Mouse (Mus musculus): ENCODE results near the gene Cpvl. TPM values are rescaled to one million over a fixed set of nuclear protein-coding genes. Genes with fewer than 3 reads are reported as not detected.

Gene Cpvl
- total and polyA plus RNA-seq, 2 experiments from 2014 or later: 0.10 TPM; not detected in 1

DNA sequence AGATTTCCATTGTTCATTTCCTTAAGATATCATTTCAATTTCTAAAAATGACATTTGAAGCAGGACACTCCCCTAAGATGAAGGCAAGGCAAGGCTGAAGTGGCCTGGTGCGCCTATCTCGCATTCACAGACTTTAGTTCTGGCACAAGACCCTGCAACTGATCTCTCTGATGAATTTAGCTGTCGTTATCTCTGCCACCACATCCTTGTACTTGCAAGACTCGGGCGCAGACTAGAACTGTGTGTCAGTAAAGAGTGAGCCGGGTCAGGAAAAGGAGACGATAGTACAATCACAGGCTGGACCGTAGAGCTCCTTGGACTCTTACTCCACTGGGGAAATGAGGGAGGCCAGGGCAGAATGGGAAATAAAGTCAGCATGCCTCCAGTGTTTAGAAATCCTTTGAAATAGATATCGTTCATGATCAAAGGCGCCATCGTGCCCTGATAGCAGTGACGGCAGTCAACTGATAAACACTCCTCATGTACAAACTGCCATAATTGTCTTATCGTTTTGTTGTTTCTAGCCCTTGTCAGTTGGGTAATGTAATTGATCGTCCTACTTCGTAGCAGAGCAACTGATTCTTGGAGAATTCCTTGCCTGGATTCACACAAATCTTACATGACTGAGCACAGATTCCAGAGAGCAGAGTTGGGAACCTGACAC lies 2.5 kb upstream of the Cpvl start:
- H3K9me3 ChIP-seq (ENCODE audit: low read length): no peaks in the 10 kb centered on the region
- no peak overlapping the region for H3K4me2 ChIP-seq (ENCODE audit: low read depth, low read length, poor library complexity, severe bottlenecking)
- H3K4me1 ChIP-seq (ENCODE audit: insufficient read depth, low read length): no peaks in the 10 kb centered on the region
- no peak overlapping the region for H3K9ac ChIP-seq (replicated peaks; ENCODE audit: low read length, poor library complexity, severe bottlenecking)
- no peak for TF ChIP-seq CTCF (IDR thresholded peaks at IDR 0.05)
- no peak overlapping the region for H3K4me3 ChIP-seq (ENCODE audit: low read depth, low read length)
- no peaks in the 10 kb centered on the region for H3K36me3 ChIP-seq (ENCODE audit: insufficient read depth, low read length)
- 80% methylated on average over 15 of the region's 15 CpGs for WGBS
- ATAC-seq (ENCODE audit: low FRiP score) (no peak), DNase-seq (ENCODE audit: low spot score) (no peak)
- no peaks in the 10 kb centered on the region for H3K27me3 ChIP-seq (ENCODE audit: insufficient read depth, low read length)
- no peak overlapping the region for H3K27ac ChIP-seq (ENCODE audit: low read depth, low read length)

DNA sequence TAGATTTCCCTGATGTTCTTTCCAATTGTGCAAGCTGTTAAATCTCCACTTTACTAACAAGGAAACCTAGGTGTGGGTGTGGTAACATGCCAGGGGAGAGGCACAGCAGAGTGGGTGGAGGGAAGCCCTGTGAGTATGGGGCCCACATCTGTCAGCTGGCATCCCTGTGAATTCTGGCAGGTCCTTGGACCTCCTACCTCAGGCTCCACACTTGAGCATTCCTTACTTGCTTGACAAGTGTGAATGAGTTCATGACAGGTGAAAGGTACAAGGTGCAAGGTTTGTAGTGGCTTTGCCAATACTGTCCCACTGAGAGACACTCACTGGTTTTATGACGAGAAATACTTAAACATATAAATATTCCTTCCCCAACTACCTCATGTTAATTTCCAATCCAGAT lies 4.4 kb downstream of the Cpvl start:
- H3K4me3 ChIP-seq (ENCODE audit: low read depth, low read length): no peak overlapping the region
- H3K27me3 ChIP-seq (ENCODE audit: insufficient read depth, low read length): no peaks in the 10 kb centered on the region
- H3K36me3 ChIP-seq (ENCODE audit: insufficient read depth, low read length): no peaks in the 10 kb centered on the region
- no peak for TF ChIP-seq CTCF (IDR thresholded peaks at IDR 0.05)
- H3K9me3 ChIP-seq (ENCODE audit: low read length): no peaks in the 10 kb centered on the region
- 88% methylated on average over 1 of the region's 1 CpGs for WGBS
- no peak overlapping the region for H3K27ac ChIP-seq (ENCODE audit: low read depth, low read length)
- no peak for ATAC-seq (ENCODE audit: low FRiP score)
- peaks cover 2% of the 10 kb centered on the region; the same call in 1 of the 2 replicates for H3K4me1 ChIP-seq (ENCODE audit: insufficient read depth, low read length)
- DNase-seq (ENCODE audit: low spot score): no peak
- H3K9ac ChIP-seq (replicated peaks; ENCODE audit: low read length, poor library complexity, severe bottlenecking): no peak overlapping the region
- H3K4me2 ChIP-seq (ENCODE audit: low read depth, low read length, poor library complexity, severe bottlenecking): no peak overlapping the region

DNA sequence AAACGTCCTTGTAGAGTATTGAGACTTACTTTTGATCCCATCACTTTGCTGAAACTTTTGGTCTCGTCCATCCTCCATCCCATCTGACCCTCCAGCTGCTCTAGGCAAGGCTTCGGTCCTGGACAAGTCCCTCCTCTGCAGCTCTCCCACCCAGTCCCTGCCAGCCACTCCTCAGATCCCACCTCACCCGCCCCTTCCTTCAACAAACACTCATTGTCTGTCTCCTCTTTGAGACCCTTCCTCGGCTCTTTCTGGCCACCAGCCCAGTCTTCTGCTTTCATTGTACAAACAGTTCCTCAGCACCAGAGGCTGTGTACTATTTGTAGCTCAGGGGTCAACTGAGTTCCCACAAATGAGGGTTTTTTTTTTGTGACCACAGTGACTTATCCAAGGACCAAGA lies 5.0 kb downstream of the Cpvl start:
- Histone ChIP-seq H3K4me3 (ENCODE audit: low read depth, low read length) (no peak overlapping the region), H3K27me3 (ENCODE audit: insufficient read depth, low read length) (no peaks in the 10 kb centered on the region), H3K36me3 (ENCODE audit: insufficient read depth, low read length) (no peaks in the 10 kb centered on the region), H3K27ac (ENCODE audit: low read depth, low read length) (no peak overlapping the region), H3K9me3 (ENCODE audit: low read length) (no peaks in the 10 kb centered on the region), H3K4me2 (ENCODE audit: low read depth, low read length, poor library complexity, severe bottlenecking) (no peak overlapping the region), H3K4me1 (ENCODE audit: insufficient read depth, low read length) (peaks cover 2% of the 10 kb centered on the region; the same call in 1 of the 2 replicates), H3K9ac (replicated peaks; ENCODE audit: low read length, poor library complexity, severe bottlenecking) (no peak overlapping the region)
- peak; percentile 51 for DNase-seq (ENCODE audit: low spot score)
- ATAC-seq (ENCODE audit: low FRiP score): 0 out of 2 replicates have a peak, but pooled peaks have one; percentile 20
- WGBS: 41% methylated on average over 5 of the region's 5 CpGs
- no peak for TF ChIP-seq CTCF (IDR thresholded peaks at IDR 0.05)

DNA sequence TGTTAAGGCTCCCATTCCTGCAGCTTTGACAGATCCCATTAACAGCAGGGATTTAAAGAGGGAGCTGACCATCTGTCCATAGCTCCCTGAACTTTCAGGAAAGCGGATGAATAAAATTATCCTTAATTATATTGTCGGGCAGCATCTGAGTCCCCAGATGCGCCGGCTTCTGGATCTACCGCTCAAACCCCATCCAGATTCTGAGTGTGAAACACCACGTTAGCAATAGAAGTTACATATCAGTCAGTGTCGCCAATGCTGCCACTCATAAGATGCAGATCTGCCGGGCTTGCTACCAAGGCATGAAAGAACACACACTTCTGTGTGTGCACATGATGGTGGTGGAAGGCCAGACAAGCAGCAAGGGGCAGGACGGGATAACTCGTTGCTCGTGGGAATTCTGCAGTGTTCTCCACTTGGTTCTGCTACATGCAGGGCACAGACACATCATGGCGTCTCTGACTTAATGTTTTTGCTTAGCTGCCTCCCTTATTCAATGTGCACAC lies 6.2 kb downstream of the Cpvl start:
- Histone ChIP-seq H3K4me1 (ENCODE audit: insufficient read depth, low read length) (peaks cover 2% of the 10 kb centered on the region; the same call in 1 of the 2 replicates), H3K9me3 (ENCODE audit: low read length) (no peaks in the 10 kb centered on the region), H3K36me3 (ENCODE audit: insufficient read depth, low read length) (no peaks in the 10 kb centered on the region), H3K27ac (ENCODE audit: low read depth, low read length) (no peak overlapping the region), H3K9ac (replicated peaks; ENCODE audit: low read length, poor library complexity, severe bottlenecking) (no peak overlapping the region), H3K27me3 (ENCODE audit: insufficient read depth, low read length) (no peaks in the 10 kb centered on the region), H3K4me2 (ENCODE audit: low read depth, low read length, poor library complexity, severe bottlenecking) (no peak overlapping the region), H3K4me3 (ENCODE audit: low read depth, low read length) (no peak overlapping the region)
- no peak for TF ChIP-seq CTCF (IDR thresholded peaks at IDR 0.05)
- WGBS: 42% methylated on average over 12 of the region's 12 CpGs
- DNase-seq (ENCODE audit: low spot score) (peak; percentile 42), ATAC-seq (ENCODE audit: low FRiP score) (no peak)

DNA sequence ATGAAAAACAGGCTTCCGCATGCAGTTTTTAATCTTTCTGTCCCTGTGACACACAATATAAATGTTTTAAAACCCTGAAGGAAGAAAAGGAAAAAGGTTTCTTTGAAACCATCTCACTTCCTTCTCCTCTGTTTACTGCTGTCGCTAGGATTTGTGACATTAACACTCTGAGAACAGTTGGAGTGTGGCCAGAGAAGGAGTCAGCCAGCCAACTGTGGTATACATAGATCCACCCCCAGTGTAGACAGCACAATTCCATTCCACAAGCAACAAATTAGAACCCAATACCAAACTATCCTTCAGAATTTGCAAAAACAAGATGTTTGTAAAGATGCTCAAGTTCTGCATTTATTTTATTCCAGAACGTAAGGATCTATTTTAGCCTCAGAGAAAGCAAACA lies 6.7 kb downstream of the Cpvl start:
- no peak overlapping the region for H3K9ac ChIP-seq (replicated peaks; ENCODE audit: low read length, poor library complexity, severe bottlenecking)
- no peaks in the 10 kb centered on the region for H3K9me3 ChIP-seq (ENCODE audit: low read length)
- 41% methylated on average over 3 of the region's 3 CpGs for WGBS
- no peak for ATAC-seq (ENCODE audit: low FRiP score)
- H3K36me3 ChIP-seq (ENCODE audit: insufficient read depth, low read length): no peaks in the 10 kb centered on the region
- H3K27ac ChIP-seq (ENCODE audit: low read depth, low read length): no peak overlapping the region
- H3K27me3 ChIP-seq (ENCODE audit: insufficient read depth, low read length): no peaks in the 10 kb centered on the region
- DNase-seq (ENCODE audit: low spot score): peak; percentile 72
- no peak for TF ChIP-seq CTCF (IDR thresholded peaks at IDR 0.05)
- H3K4me1 ChIP-seq (ENCODE audit: insufficient read depth, low read length): peaks cover 2% of the 10 kb centered on the region; the same call in 1 of the 2 replicates
- H3K4me2 ChIP-seq (ENCODE audit: low read depth, low read length, poor library complexity, severe bottlenecking): no peak overlapping the region
- no peak overlapping the region for H3K4me3 ChIP-seq (ENCODE audit: low read depth, low read length)

DNA sequence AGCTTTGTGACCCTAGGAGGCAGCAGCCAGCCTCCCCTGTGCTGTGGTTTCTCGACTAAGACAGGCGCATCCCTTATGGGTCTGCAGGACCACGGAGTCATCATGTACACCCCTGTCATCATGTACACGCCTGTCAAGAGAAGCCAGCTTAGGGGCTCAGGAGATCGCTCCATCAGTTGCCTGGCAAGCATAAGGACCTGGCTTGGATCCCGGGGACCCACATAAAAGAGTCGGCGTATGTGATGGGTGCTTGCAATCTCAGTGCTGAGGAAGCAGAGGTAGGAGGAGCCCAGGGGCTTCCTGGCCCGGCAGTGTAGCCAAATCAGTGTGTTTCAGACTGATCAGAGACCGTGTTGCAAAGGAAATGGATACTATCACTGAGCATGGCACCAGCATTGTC lies 9.4 kb downstream of the Cpvl start:
- H3K9me3 ChIP-seq (ENCODE audit: low read length): no peaks in the 10 kb centered on the region
- no peaks in the 10 kb centered on the region for H3K27me3 ChIP-seq (ENCODE audit: insufficient read depth, low read length)
- H3K4me3 ChIP-seq (ENCODE audit: low read depth, low read length): no peak overlapping the region
- no peak for TF ChIP-seq CTCF (IDR thresholded peaks at IDR 0.05)
- no peaks in the 10 kb centered on the region for H3K36me3 ChIP-seq (ENCODE audit: insufficient read depth, low read length)
- ATAC-seq (ENCODE audit: low FRiP score) (no peak), DNase-seq (ENCODE audit: low spot score) (no peak)
- H3K27ac ChIP-seq (ENCODE audit: low read depth, low read length): no peak overlapping the region
- H3K9ac ChIP-seq (replicated peaks; ENCODE audit: low read length, poor library complexity, severe bottlenecking): no peak overlapping the region
- 69% methylated on average over 10 of the region's 10 CpGs for WGBS
- no peak overlapping the region for H3K4me2 ChIP-seq (ENCODE audit: low read depth, low read length, poor library complexity, severe bottlenecking)
- H3K4me1 ChIP-seq (ENCODE audit: insufficient read depth, low read length): peaks cover 2% of the 10 kb centered on the region; the same call in 1 of the 2 replicates

Measured in midbrain, postnatal 0 days (tissue).